Mouse (Mus musculus) heart, adult 2 months (tissue): Measurements from ENCODE around the gene Soat1.

Source experiments
- CTCF ChIP-seq: fragments of 200-600 bp; IDR thresholded peaks from 2 replicates; pipeline ENCODE4 v1.8.1; 2022; ENCODE audit warnings: antibody characterized with exemption, mild to moderate bottlenecking, moderate library complexity
- EP300 ChIP-seq: fragments of 200-500 bp; IDR thresholded peaks from 2 replicates; pipeline ENCODE4 v1.6.1; 2011; ENCODE audit warnings: low read depth, low read length, control low read depth; ENCODE audit not compliant: insufficient read depth
- POLR2A ChIP-seq: fragments of 200-500 bp; IDR thresholded peaks from 2 replicates; pipeline ENCODE4 v1.6.1; 2011; ENCODE audit warnings: mild to moderate bottlenecking, low read depth, low read length, control low read depth; ENCODE audit not compliant: insufficient read depth

DNA sequence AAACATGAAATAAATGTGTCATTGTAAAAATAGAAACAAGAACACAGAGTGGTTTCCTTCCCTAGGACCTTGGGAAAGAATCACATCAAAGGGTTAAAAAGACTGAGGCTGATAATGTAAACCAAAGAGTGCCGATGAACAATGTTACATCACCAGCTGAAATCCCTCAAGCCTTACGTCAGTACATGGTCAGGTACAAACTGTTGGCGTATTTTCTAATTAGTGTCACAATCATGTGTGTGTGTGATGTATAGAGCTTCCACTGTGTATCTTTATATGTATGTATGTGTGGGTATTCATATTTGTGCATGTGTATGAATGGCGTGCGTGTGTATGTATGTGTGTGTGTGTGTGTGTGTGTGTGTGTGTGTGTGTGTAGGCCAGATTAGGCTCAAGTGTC is 22.8 kb upstream of the Soat1 start:
- TF ChIP-seq CTCF (no peak), EP300 (no peak), POLR2A (no peak)
